Mouse (Mus musculus) MEL (cell line): ENCODE results near the gene Kcnh1. TPM values are rescaled to one million over a fixed set of nuclear protein-coding genes. Genes with fewer than 3 reads are reported as not detected.

Source experiments
- DNase-seq: peaks from one replicate; pipeline ENCODE4 v3.0.0; 2011; ENCODE audit warnings: low read depth, low spot score
- H3K27ac ChIP-seq: 2 replicates; pipeline ENCODE4 v1.5.1; 2012; ENCODE audit warnings: low read depth, mild to moderate bottlenecking, control low read depth, low read length, moderate library complexity; ENCODE audit not compliant: control insufficient read depth
- H3K27me3 ChIP-seq, 2 experiments: fragments of 150-350 bp in 1 of 2; sonication (generic) in 1 of 2; 2 replicates each; pipeline ENCODE4 v1.6.1; 2012; ENCODE audit warnings: low read length in 2 of 2, mild to moderate bottlenecking in 2 of 2, improper control_type of control experiment in 1 of 2, moderate library complexity in 1 of 2; ENCODE audit not compliant: insufficient read depth in 2 of 2, control insufficient read depth in 1 of 2
- H3K36me3 ChIP-seq, 2 experiments: 2 replicates each; pipeline ENCODE4 v1.6.1; 2012 to 2014; ENCODE audit warnings: low read length in 2 of 2, improper control_type of control experiment in 1 of 2, inconsistent platforms in 1 of 2, mild to moderate bottlenecking in 1 of 2; ENCODE audit not compliant: insufficient read depth in 2 of 2, control insufficient read depth in 1 of 2
- H3K4me1 ChIP-seq, 2 experiments: fragments of 150-350 bp in 1 of 2; sonication (generic) in 1 of 2; 2 replicates each; pipeline ENCODE4 v1.6.1; 2012; ENCODE audit warnings: low read length in 2 of 2, improper control_type of control experiment in 1 of 2, mild to moderate bottlenecking in 1 of 2; ENCODE audit not compliant: insufficient read depth in 2 of 2, control insufficient read depth in 1 of 2
- H3K4me3 ChIP-seq, 2 experiments: fragments of 150-350 bp in 1 of 2; sonication (generic) in 1 of 2; 2 replicates each; pipeline ENCODE4 v1.5.1; 2012; ENCODE audit warnings: low read depth in 2 of 2, low read length in 2 of 2, mild to moderate bottlenecking in 2 of 2, moderate library complexity in 2 of 2, control low read depth in 1 of 2, improper control_type of control experiment in 1 of 2; ENCODE audit not compliant: control insufficient read depth in 1 of 2, insufficient read depth in 1 of 2
- H3K79me2 ChIP-seq: 2 replicates; pipeline ENCODE4 v1.6.1; 2012; ENCODE audit warnings: mild to moderate bottlenecking, low read length, moderate library complexity; ENCODE audit not compliant: control insufficient read depth, poor library complexity, insufficient read depth
- H3K9ac ChIP-seq: 2 replicates; pipeline ENCODE4 v1.6.1; 2012; ENCODE audit warnings: low read depth, mild to moderate bottlenecking, control low read depth, low read length, moderate library complexity; ENCODE audit not compliant: control insufficient read depth, poor library complexity, severe bottlenecking
- H3K9me3 ChIP-seq: fragments of 150-350 bp; sonication (generic); replicated peaks from 2 replicates; pipeline ENCODE4 v1.6.1; 2012; ENCODE audit warnings: mild to moderate bottlenecking, low read length, improper control_type of control experiment, moderate library complexity; ENCODE audit not compliant: insufficient read depth
- BHLHE40 ChIP-seq: IDR thresholded peaks from 2 replicates; pipeline ENCODE4 v1.6.1; 2012; ENCODE audit warnings: low read depth, mild to moderate bottlenecking, inconsistent platforms, low read length, improper control_type of control experiment, borderline replicate concordance
- CHD1 ChIP-seq: IDR thresholded peaks from 2 replicates; pipeline ENCODE4 v1.6.1; 2012; ENCODE audit warnings: low read depth, mild to moderate bottlenecking, inconsistent platforms, low read length, improper control_type of control experiment
- CHD2 ChIP-seq: IDR thresholded peaks from 2 replicates; pipeline ENCODE4 v1.6.1; 2011; ENCODE audit warnings: low read length, improper control_type of control experiment
- CTCF ChIP-seq, 3 experiments: IDR thresholded peaks in 2 of 3; conservative IDR thresholded peaks in 1 of 3; 2 replicates each; pipeline ENCODE4 v1.5.1; 2011 to 2012; ENCODE audit warnings: low read length in 3 of 3, low read depth in 2 of 3, mild to moderate bottlenecking in 2 of 3, improper control_type of control experiment in 1 of 3, inconsistent platforms in 1 of 3, mixed read lengths in 1 of 3, moderate library complexity in 1 of 3; ENCODE audit not compliant: control insufficient read depth in 1 of 3, insufficient read depth in 1 of 3, poor library complexity in 1 of 3, severe bottlenecking in 1 of 3
- EP300 ChIP-seq, 2 experiments: IDR thresholded peaks; 2 replicates each; pipeline ENCODE4 v1.6.1; 2011; ENCODE audit warnings: improper control_type of control experiment in 2 of 2, low read length in 2 of 2, low read depth in 1 of 2, mild to moderate bottlenecking in 1 of 2
- ETS1 ChIP-seq: IDR thresholded peaks from 2 replicates; pipeline ENCODE4 v1.6.1; 2012; ENCODE audit warnings: low read depth, mild to moderate bottlenecking, inconsistent platforms, low read length, improper control_type of control experiment, moderate library complexity
- HCFC1 ChIP-seq: IDR thresholded peaks from 2 replicates; pipeline ENCODE4 v1.6.1; 2012; ENCODE audit warnings: low read depth, mild to moderate bottlenecking, inconsistent platforms, low read length, improper control_type of control experiment, moderate library complexity
- KAT2A ChIP-seq: conservative IDR thresholded peaks from 2 replicates; pipeline ENCODE4 v1.6.1; 2012; ENCODE audit warnings: low read depth, low read length, improper control_type of control experiment, inconsistent platforms
- MXI1 ChIP-seq: IDR thresholded peaks from 2 replicates; pipeline ENCODE4 v1.6.1; 2011; ENCODE audit warnings: mild to moderate bottlenecking, low read depth, low read length, improper control_type of control experiment
- MYB ChIP-seq: IDR thresholded peaks from 2 replicates; pipeline ENCODE4 v1.6.1; 2011; ENCODE audit warnings: mild to moderate bottlenecking, low read depth, low read length, improper control_type of control experiment
- NELFE ChIP-seq: IDR thresholded peaks from 2 replicates; pipeline ENCODE4 v1.6.1; 2011; ENCODE audit warnings: low read depth, low read length, improper control_type of control experiment
- NRF1 ChIP-seq: IDR thresholded peaks from 2 replicates; pipeline ENCODE4 v1.6.1; 2014; ENCODE audit warnings: low read depth, mild to moderate bottlenecking, inconsistent platforms, low read length, improper control_type of control experiment, moderate library complexity; ENCODE audit not compliant: poor library complexity, insufficient read depth, severe bottlenecking
- POLR2A ChIP-seq, 2 experiments: IDR thresholded peaks; 2 replicates each; pipeline ENCODE4 v1.6.1; 2011 to 2012; ENCODE audit warnings: low read length in 2 of 2, mild to moderate bottlenecking in 2 of 2, control low read depth in 1 of 2, improper control_type of control experiment in 1 of 2, low read depth in 1 of 2, moderate library complexity in 1 of 2; ENCODE audit not compliant: control insufficient read depth in 1 of 2, insufficient read depth in 1 of 2, poor library complexity in 1 of 2
- POLR2AphosphoS2 ChIP-seq: IDR thresholded peaks from 2 replicates; pipeline ENCODE4 v1.6.1; 2011; ENCODE audit warnings: low read length, improper control_type of control experiment
- RAD21 ChIP-seq: IDR thresholded peaks from 2 replicates; pipeline ENCODE4 v1.6.1; 2011; ENCODE audit warnings: mild to moderate bottlenecking, low read depth, low read length, improper control_type of control experiment
- TAL1 ChIP-seq: IDR thresholded peaks from 2 replicates; pipeline ENCODE4 v1.6.1; 2012; ENCODE audit warnings: mild to moderate bottlenecking, inconsistent platforms, low read length, moderate library complexity, mixed read lengths
- TBP ChIP-seq: IDR thresholded peaks from 2 replicates; pipeline ENCODE4 v1.8.0; 2011; ENCODE audit warnings: low read depth, low read length, improper control_type of control experiment
- TCF12 ChIP-seq: IDR thresholded peaks from 2 replicates; pipeline ENCODE4 v1.6.1; 2014; ENCODE audit warnings: low read depth, mild to moderate bottlenecking, inconsistent platforms, low read length, improper control_type of control experiment, moderate library complexity
- USF2 ChIP-seq, 2 experiments: IDR thresholded peaks; 2 replicates each; pipeline ENCODE4 v1.6.1; 2011 to 2012; ENCODE audit warnings: improper control_type of control experiment in 2 of 2, low read length in 2 of 2, borderline replicate concordance in 1 of 2, inconsistent platforms in 1 of 2, low read depth in 1 of 2, mild to moderate bottlenecking in 1 of 2; ENCODE audit not compliant: insufficient read depth in 1 of 2
- ZKSCAN1 ChIP-seq: IDR thresholded peaks from 2 replicates; pipeline ENCODE4 v1.6.1; 2012; ENCODE audit warnings: low read depth, mild to moderate bottlenecking, inconsistent platforms, low read length, improper control_type of control experiment, moderate library complexity
- ZNF384 ChIP-seq: IDR thresholded peaks from 2 replicates; pipeline ENCODE4 v1.6.1; 2012; ENCODE audit warnings: low read depth, mild to moderate bottlenecking, inconsistent platforms, low read length, improper control_type of control experiment
- polyA plus RNA-seq, 2 experiments: library from polyadenylated mRNA; stranded (reverse) in 1 of 2; unstranded in 1 of 2; fragments of >175 nt in 1 of 2; fragments of >200 nt in 1 of 2; gene quantifications; 2 replicates each; pipeline versions ENCODE4 v1.2.1 to v1.2.4; 2012; ENCODE audit warnings: low replicate concordance in 2 of 2, low read depth in 1 of 2; ENCODE audit not compliant: insufficient read length in 2 of 2, insufficient read depth in 1 of 2, missing spikeins in 1 of 2
- total RNA-seq: library from RNA; depleted of rRNA; stranded (reverse); fragments of 300-350 nt; gene quantifications from 2 replicates; pipeline ENCODE4 v1.2.3, GENCODE M21; 2012

Gene Kcnh1
- total and polyA plus RNA-seq, 3 experiments, result not detected

DNA sequence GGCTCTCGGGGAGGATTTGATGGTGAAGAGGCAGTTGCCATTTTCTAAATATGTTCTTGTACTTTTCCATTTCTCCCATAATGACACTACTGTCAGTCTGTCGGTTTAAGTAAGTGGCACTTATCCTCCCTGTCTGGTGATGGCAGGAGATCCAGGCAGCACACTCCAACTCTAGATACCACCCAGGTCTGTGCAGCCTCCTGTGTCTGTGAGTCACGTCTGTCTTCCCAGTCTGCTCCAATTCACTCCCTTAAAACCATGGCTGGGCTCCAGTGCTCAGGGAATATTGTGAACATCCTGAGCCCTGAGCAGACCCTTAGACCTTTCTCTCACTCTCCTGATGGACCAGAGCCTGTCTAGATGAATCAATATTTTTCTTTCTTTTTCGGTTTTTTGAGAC, 151.2 kb downstream of the Kcnh1 start:
- no peaks in the 10 kb centered on the region for H3K36me3 ChIP-seq
- H3K79me2 ChIP-seq, result no peaks in the 10 kb centered on the region
- TF ChIP-seq TBP, result no peak
- TF ChIP-seq TAL1, result no peak
- no peak for TF ChIP-seq EP300 (IDR thresholded peaks at IDR 0.05; ENCODE audit: low read depth in 1 of 2, low read length in 2 of 2)
- TF ChIP-seq TCF12, result no peak
- TF ChIP-seq RAD21, result no peak
- TF ChIP-seq ETS1, result no peak
- no peak for TF ChIP-seq POLR2AphosphoS2
- no peak for TF ChIP-seq HCFC1
- TF ChIP-seq MYB, result no peak
- TF ChIP-seq CTCF (IDR thresholded peaks at IDR 0.05 in 2 of 3, conservative IDR thresholded peaks at IDR 0.05 in 1 of 3; ENCODE audit: control insufficient read depth in 1 of 3, insufficient read depth in 1 of 3, low read depth in 2 of 3, low read length in 3 of 3, poor library complexity in 1 of 3, severe bottlenecking in 1 of 3), result no peak
- no peak for TF ChIP-seq MXI1
- no peak for TF ChIP-seq ZKSCAN1
- no peak for DNase-seq
- H3K9me3 ChIP-seq, result no peaks in the 10 kb centered on the region
- H3K27me3 ChIP-seq, result no peaks in the 10 kb centered on the region; a peak in 2 of 4 replicates
- no peak overlapping the region for H3K27ac ChIP-seq
- no peaks in the 10 kb centered on the region for H3K4me1 ChIP-seq
- no peak overlapping the region for H3K9ac ChIP-seq
- H3K4me3 ChIP-seq, result no peak overlapping the region

DNA sequence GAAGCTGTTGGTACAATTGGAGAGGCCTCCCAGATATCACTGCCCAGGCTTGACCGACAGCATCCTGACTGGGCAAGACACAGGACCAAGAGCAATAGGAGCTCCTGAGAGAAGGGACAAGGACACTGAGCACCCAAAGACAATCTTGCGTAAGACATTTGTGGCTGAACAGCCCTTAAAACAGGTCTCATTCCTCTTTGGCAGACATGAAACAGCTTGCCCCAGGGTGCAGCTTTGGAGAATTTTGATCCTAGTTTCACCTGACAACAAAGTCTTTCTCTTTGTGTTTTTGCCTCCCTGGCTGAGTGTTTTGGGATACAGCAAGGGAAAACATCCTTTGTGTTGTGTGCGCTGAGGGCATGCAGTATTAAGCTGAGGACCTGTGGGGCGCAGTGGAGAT, 153.4 kb downstream of the Kcnh1 start:
- Histone ChIP-seq H3K4me1 (no peaks in the 10 kb centered on the region), H3K36me3 (no peaks in the 10 kb centered on the region), H3K27ac (no peak overlapping the region), H3K27me3 (no peaks in the 10 kb centered on the region; a peak in 2 of 4 replicates), H3K4me3 (no peak overlapping the region), H3K79me2 (no peaks in the 10 kb centered on the region), H3K9me3 (no peaks in the 10 kb centered on the region), H3K9ac (no peak overlapping the region)
- no peak for TF ChIP-seq ZKSCAN1
- TF ChIP-seq POLR2A (IDR thresholded peaks at IDR 0.05; ENCODE audit: control insufficient read depth in 1 of 2, insufficient read depth in 1 of 2, low read depth in 1 of 2, low read length in 2 of 2, poor library complexity in 1 of 2), result no peak
- TF ChIP-seq EP300 (IDR thresholded peaks at IDR 0.05; ENCODE audit: low read depth in 1 of 2, low read length in 2 of 2), result no peak
- no peak for TF ChIP-seq NELFE
- TF ChIP-seq CHD2, result no peak
- TF ChIP-seq KAT2A, result no peak
- no peak for TF ChIP-seq BHLHE40
- no peak for TF ChIP-seq NRF1
- no peak for TF ChIP-seq ZNF384
- no peak for TF ChIP-seq CHD1
- no peak for TF ChIP-seq POLR2AphosphoS2
- TF ChIP-seq USF2 (IDR thresholded peaks at IDR 0.05; ENCODE audit: borderline replicate concordance in 1 of 2, insufficient read depth in 1 of 2, low read depth in 1 of 2, low read length in 2 of 2), result no peak
- no peak for DNase-seq
